Mouse (Mus musculus) neutrophil, adult 5-6 weeks (primary cell): ENCODE measurements around the gene Ptpre. TPM values are rescaled to one million over a fixed set of nuclear protein-coding genes. Genes with fewer than 3 reads are reported as not detected.
A peak's percentile ranks its signal among the peaks of the same experiment; 100 is the strongest.

Experiments
- ATAC-seq: fragments of 151-379, 151-347 bp; 2 replicates; pipeline ENCODE4 v1.8.0; 2017; ENCODE audit warnings: mild to moderate bottlenecking, moderate TSS enrichment; ENCODE audit not compliant: insufficient number of reproducible peaks, poor library complexity, low FRiP score, severe bottlenecking; ENCODE audit errors: extremely low read depth
- total RNA-seq: library from RNA; stranded (forward); fragments of 200-1000 nt; gene quantifications from 2 replicates; pipeline ENCODE4 v1.2.3, GENCODE M21; 2017

Gene Ptpre
- total RNA-seq, 1 experiment from 2014 or later: 113 TPM

DNA sequence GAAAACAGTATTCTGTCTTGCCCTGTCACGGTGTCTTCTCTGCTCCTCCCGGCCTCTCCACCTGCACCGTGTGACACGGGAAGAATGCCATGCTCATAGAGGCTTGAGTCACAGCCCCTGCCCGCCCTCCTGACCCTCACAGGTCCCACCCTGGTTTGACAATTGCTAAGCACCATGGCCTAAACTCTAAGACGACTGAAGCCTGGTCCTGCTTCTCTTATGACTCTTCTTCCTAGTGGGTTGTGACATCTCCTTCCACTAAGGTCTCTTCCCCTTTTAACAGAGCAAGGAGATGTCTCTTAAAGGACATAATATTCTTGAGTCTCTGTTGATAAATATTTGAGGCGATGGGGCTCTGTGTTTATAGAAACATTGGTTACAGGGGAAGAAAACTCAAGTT lies 91.1 kb downstream of the Ptpre start:
- ATAC-seq: peak; percentile 59; the same call in 1 of the 2 replicates

DNA sequence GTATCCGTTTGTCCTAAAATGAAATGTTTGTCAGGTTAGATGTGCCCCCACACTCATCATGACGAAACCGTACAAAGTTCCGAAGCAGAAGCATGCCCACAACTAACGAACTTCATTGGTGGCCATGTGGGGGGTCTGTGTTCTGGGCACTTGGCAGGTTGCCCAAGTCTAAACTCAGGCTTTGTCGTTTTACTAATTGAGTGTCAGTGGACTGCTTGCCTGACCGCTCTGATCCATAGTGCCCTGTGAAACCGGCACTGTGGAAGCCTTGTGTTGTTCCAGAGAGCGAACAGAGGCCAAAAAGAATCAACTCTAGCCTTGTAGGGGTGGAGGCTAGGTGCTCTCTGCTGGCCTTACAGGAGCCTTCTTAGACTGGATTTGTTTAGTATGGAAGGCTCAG lies 91.7 kb downstream of the Ptpre start:
- ATAC-seq: no peak

DNA sequence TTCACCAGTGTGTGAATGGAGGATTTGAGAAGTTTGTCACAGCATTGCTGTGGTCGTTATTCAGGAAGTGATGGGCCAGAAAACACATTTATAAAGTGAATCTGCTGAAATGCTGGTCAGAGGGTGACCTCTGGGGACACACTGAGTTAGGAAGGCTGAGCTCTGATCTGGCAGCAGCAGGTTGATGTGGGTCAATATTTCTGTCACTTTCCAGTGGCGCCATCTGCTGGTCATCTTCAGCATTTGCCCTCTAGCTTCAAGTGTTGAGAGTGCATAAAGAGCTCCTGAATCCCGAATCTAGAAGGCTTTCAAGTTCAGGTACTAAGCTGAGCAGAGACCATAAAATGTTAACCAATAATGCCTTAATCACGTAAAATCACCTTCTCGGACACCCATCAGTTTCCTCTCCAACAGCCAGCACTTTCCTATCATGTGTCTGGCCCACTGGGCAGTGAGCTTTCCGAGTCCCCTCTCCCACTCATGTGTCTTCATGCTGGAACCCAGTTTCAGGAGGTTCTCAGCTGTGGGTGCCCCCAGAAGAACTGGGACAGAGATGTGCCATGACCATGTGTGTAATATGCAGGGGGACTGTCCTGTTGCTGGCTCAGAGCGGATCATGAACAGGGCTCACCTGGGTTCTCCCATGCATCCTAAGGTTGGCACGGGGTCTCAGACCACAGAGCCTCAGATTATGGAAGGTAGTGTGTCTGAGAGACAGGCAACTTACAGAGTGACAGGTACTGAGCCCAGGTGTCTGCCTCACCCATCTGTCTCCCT lies 94.7 kb downstream of the Ptpre start:
- peak; percentile 71 for ATAC-seq

DNA sequence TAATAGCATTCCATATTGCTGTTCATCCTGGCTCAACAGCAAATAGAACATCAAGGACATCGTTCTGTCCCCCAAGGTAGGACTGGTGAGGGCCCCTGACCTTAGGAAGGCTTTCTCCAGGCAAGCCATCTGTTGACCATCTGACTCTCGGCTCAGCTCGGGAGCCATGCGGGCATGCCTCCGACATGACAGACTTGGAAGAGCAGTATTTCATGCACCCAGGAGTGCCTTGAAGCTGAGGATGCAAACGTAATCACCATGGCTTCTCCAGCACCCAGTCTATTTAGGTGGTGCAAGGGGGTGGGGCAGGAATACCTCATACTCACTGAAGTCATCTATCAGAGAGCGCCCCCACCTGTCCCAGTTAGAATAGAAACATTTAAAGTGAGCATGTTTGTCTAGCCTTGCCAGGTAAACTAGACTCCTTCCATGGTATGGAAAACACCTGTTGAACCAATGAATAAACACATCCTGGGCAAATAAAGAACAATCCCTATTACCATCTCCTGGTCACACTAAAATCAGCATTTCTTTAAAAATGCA lies 95.5 kb downstream of the Ptpre start:
- no peak for ATAC-seq

DNA sequence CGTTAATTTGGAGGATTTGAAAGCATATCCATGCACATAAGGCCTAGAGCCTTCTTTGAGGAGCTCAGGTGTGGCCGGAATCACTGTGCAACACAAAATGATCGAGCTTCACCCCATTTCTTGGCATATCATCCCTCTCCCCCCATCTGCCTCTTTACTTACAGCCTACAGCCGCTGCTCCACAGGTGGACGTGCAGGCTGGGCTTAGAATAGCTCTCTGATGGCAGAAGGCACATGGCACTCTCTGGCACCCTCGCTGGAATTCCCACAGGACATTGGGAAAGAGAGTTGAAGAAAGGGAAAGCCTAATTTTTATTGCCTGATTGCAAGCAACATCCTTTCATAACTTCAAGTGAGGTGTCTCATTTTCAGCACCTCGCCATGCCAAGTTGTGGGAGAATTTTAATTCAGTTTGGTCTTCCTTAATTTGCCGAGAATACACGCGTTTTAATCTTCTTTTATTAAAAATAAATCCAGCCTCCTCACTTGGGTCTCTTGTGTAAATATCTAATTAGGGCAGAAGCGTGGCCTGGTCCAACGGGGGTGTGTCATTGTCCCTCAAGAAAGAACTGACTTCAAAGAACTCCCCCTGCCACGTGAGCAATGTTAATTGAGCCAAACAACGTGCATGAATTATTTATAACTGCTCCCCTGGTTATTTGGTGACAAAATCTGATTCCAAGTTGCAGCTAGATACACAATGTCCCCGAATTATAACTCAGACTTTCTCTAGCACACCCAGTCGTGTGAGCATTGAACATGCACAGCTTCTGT lies 97.8 kb downstream of the Ptpre start:
- no peak for ATAC-seq

DNA sequence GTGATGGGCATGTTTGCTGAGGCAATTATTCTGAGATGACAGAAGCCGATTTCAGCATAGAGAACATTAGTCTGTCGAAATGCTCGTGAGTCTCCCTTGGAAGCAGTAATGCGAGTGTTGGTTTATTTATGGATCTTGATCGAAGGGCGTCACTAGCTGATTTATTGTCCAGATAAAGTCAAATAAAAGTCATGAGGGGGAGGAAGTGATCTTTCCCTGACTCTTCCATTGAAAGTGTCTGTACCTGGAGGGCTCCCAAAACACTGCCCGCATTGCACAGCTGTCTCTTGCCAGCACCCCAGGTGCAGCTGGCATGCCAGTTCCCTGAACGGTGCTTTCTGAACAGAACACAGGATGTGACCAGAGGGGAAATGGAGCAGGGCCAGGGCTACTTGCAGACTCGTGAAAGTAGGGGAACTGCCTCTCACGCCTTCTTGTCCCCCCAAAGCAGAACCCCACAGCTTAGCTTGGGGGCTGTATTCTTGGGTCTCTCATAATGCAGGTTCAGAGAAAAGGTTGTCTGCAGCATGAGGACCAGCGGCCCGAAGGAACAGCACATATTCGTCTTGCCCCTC lies 100.2 kb downstream of the Ptpre start:
- no peak for ATAC-seq

DNA sequence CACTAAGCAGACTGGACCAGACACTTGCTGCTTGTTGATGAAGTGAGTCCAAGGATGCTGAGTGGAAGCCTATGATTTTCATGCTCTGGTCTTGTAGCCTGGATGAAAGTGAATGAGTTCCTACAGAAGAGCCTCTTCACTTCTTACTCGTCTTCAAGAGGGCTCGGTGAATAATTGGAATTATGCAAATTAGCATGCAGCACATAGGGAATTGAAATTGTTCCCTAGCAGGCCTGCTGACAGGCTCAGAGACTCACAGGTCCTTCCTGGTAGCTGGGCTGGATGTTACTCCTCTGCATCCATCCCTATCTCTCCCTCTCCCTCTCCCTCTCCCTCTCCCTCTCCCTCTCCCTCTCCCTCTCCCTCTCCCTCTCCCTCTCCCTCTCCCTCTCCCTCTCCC lies 102.1 kb downstream of the Ptpre start:
- ATAC-seq: no peak

DNA sequence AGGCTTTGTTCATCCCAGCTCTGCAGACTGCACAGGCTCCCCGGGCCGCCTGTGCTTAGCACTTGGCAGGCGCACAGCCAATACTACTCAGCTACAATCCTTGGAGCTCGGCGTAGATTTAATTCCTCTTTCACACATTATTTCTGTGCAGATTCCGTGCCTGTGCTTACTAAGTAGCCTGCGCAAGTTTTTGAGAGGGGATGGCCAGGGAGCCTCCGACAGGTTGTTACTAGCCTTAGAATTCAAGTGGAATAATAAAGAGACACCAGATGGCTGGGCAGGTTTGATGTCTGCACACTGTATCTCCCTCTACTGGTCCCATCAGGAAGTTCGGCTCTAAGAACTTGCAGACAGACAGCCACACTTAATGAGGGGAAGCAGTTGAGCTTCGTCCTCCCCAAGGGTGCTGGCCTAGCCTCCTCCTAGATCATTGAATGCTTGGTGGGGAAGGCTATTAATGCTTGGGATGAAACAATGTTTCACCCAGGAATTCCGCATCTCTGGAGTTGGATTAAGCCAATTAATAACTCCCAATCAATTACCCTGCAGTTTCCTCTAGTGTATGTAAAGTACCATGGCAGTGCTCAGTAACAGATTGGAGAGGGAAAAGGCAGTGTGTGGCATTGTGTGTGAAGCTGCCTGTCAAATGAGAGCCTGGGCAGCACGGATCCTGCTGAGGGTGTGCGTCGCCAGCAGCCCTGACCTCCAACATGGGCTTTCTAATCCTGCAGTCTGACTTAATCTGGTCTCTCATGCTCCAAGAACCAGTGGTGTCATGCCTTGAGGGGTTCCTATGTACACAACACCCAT lies 104.6 kb downstream of the Ptpre start:
- ATAC-seq: peak; percentile 69

DNA sequence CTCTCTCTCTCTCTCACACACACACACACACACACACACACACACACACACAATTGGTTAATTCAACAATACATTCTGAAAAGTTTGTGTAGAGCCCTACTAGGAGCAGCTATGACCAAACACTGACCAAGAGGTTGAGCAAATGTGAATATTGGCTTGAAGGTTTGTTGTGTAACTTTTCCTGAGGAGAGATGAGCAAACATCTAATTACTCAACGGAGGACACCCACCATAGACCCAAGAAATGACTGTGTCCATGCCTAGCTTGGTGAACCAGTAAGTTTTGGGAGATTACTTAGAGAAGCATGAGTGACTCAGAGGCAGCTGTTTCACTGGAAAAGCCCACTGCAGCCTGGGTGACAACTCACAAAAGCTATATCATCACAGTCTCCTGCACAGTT lies 107.2 kb downstream of the Ptpre start:
- no peak for ATAC-seq

DNA sequence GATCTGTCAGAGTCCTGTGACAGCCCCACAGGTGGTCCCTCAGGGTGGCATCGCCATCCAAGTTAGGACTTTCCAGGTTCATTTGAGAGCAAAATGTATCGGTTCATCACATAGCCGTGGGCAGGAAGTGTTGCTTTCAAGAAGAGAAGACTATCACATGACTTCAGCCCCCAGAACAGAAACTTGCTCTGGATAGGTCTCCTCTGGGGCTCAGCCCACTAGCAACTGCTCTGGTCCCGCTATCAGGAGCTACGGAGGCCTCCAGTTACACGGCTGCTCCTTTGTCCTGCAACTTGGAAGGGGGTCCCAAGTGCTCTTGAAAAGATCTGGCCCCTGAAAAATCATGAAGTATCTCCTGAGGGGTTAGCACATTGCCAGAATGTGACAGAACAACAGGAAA lies 109.7 kb downstream of the Ptpre start:
- no peak for ATAC-seq

DNA sequence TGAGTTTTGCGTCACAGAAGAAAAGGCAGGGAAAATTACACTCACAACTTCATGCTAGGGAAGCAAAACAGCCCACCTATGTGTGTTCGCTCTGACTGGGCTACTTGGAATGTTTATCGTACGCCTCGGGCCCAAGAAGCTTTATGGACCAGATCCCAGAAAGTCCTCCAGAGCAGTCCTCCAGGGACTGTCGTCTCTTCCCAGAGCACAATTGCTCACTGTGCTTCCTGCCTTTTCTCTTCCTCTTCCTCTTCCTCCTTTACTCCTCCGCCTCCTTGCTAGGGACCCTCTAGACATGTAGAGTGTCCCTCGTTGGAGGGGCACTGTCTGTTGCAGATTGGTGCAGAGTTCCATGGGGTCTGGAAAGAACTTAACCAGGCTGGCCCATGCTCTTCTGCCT lies 111.5 kb downstream of the Ptpre start:
- ATAC-seq: no peak

DNA sequence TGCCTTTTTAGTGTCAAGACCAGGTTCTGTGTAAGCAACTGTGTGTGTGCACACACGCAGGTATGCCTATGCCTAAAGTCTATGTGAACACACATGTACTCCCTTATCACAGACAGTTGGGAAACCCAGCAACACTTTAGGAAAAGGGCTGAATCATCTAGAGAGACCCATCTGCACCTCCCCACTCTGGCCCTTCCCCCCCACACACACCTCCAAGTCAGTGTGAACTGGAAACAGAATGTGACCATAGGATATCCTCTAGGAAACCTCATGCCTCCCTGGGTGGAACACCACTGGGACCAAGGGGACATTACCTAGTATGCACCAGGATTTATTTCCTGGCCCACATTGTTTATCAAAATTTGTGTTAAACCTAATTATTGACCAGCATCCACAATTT lies 112.0 kb downstream of the Ptpre start:
- no peak for ATAC-seq

DNA sequence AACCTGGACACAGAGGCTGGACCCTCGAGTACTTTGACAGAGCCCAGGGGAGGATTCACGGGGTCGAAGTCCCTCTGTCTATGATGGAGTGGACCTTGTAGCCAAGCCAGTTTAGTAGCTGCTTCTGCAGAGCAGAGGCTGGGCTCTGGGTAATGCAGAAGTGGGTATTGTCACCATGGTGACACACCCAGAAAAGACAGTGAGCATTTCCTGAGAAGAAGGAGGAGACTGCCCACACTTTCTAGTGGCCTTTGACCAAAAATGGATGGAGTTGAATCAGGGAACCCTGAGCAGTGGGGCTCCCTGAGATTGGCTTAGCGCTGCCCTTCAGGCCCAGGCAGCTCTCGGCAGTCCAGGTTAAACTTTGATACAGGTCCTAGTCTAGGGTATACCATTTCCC lies 112.8 kb downstream of the Ptpre start:
- peak; percentile 48; the same call in 1 of the 2 replicates for ATAC-seq

DNA sequence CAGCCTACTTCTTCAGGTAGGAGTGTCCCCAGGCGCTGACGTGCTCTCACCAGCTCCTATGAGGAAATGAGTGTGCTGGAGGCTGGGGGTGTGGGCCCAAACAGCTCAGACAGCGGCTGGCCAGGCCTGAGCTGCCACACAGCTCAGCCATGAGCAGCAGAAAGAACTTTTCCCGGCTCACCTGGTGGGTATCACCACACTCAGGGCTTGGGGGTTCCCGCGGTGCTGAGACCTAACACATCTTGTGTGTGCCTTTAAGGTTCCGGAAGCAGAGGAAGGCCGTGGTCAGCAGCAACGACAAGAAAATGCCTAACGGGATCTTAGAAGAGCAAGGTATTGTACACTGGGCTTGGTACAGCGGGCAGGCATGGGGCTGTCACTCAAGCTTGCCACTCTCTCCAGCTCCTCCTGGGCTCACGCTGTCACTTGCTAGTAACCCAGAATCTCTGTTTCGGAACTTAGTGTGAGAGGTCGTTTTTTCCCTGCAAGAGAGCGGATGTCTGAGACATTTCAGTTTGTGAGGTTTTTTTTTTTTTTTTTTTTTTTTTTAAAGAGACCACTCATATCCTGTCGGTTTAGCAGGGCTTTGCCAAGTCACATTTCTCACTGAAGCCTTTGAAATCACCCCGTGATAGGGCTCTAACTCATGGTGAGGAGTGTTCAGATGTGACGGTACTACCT lies 114.7 kb downstream of the Ptpre start:
- ATAC-seq: peak; percentile 63

DNA sequence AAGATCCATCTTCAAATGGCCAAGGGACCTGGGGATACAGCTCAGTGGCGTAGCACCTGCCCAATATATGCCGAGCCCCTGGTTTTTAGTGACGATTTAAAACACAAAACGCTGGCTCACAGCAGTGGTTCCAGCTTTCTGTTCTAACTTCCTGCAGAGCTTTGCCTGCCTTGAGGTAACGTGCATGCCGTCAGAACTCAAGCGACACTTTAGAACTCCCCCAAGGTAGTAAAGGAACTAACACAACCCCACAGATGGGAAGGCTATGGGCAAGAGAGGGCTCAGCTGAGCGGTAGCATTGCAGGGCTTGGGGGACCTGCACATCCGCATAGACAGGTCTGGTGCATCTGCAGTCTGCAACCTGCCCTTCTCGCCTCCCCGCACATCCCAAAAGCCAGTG lies 115.5 kb downstream of the Ptpre start:
- ATAC-seq: 0 out of 2 replicates have a peak, but pooled peaks have one; percentile 2

DNA sequence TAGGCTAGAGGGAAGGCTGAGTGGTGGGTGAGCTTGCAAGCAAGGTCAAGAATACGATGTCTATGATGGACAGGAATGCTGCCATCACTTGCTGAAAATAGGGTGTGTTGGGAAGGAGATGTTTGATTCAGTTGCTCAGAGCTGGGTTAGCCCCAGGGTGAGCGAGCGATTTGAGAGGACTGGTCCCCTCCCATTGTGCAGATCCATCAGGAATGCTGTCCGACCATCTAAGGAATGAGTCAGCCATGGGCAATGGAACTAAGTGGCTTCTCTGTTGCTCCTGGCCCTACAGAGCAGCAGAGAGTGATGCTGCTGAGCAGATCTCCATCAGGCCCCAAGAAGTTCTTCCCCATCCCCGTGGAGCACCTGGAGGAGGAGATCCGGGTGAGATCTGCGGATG lies 116.3 kb downstream of the Ptpre start:
- ATAC-seq: no peak

DNA sequence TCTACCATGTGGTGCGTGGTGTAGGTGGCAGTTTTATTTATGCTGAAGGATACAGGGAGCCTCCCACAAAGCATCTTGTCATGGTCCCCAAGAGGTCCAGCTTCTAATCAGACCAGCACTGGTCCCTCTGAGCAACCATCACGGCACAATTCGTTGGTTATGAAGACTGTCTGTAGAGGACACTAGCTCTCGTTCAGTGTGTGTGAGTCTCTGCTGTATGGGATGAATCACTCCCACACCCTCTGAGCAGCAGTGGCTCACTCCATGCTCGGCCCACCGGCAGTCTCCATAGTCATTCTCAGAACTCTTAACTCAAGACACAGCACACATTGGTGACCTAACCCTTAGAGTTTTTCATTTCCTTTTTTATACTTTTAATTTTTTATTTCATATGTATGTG lies 117.0 kb downstream of the Ptpre start:
- ATAC-seq: no peak

DNA sequence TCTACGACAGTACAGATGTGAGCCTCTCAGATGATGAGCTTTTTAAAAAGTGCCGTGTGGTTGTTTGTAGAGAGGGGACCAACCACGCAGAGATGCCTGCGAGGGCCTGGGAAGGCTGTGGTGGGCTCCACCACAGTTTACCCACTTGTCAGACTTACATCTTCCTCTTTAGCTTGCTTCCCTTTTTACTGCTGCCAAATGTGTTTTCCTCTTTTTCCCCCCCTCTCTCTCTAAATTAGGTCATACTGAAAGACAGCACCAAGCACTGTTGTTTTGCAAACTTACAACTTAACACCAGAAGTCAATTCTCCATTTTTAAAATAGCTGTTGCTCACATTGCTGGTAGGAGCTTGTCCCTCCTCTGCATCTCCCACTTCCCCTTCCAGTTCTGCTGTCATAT lies 117.8 kb downstream of the Ptpre start:
- ATAC-seq: peak; percentile 31; the same call in 1 of the 2 replicates
